Mouse (Mus musculus) liver, adult 2 months (tissue): ENCODE results near the gene Gmeb1.

Experiments
- CTCF ChIP-seq: fragments of 200-500 bp; IDR thresholded peaks from 2 replicates; pipeline ENCODE4 v1.5.1; 2011; ENCODE audit warnings: low read depth, low read length, control low read depth
- POLR2A ChIP-seq: fragments of 200-500 bp; IDR thresholded peaks from 2 replicates; pipeline ENCODE4 v1.6.1; 2011; ENCODE audit warnings: low read length, control low read depth; ENCODE audit not compliant: insufficient read depth; ENCODE audit errors: extremely low read depth

GRCm38 (mm10) chr4:132214847-132215246, 46.6 kb downstream of the Gmeb1 start:
- TF ChIP-seq POLR2A, result no peak
- TF ChIP-seq CTCF, result no peak
